Mouse (Mus musculus) c-Kit-positive CD71-negative TER-119-negative erythroid progenitor cells, embryonic 14.5 days (primary cell): Measurements from ENCODE around the gene Klhl3.

Experiments
- DNase-seq: peaks from one replicate; pipeline ENCODE4 v3.0.0-alpha.2; 2013; ENCODE audit warnings: low read depth

The Klhl3 gene

GRCm38 (mm10) chr13:57960254-57960653, 153.1 kb downstream of the Klhl3 start:
- DNase-seq = no peak

- no peak for DNase-seq
These were observed 153.6 kb downstream of the Klhl3 start for GRCm38 (mm10) chr13:57959806-57960205.
